Mouse (Mus musculus) heart, embryonic 14.5 days (tissue): ENCODE data around the gene Efna5. TPM values are rescaled to one million over a fixed set of nuclear protein-coding genes. Genes with fewer than 3 reads are reported as not detected.

ENCODE experiments used
- ATAC-seq: fragments of 200-750 bp; cut with Nextera tagmentation; 2 replicates; pipeline ENCODE4 v1.8.0; 2017; ENCODE audit warnings: low read depth, moderate TSS enrichment; ENCODE audit not compliant: insufficient number of reproducible peaks, insufficient read depth, low FRiP score
- H3K27ac ChIP-seq, 2 experiments: fragments of 200-500 bp in 1 of 2; fragments of 300-500 bp in 1 of 2; sonication (generic) in 1 of 2; replicated peaks in 1 of 2; 2 replicates each; pipeline ENCODE4 v1.5.1; 2012 to 2014; ENCODE audit warnings: low read depth in 2 of 2, low read length in 2 of 2, control low read depth in 1 of 2, mild to moderate bottlenecking in 1 of 2, mixed read lengths in 1 of 2; ENCODE audit not compliant: control insufficient read depth in 1 of 2, insufficient read depth in 1 of 2
- H3K27me3 ChIP-seq: fragments of 300-500 bp; sonication (generic); 2 replicates; pipeline ENCODE4 v1.6.1; 2014; ENCODE audit warnings: mild to moderate bottlenecking, low read length, control low read depth; ENCODE audit not compliant: control insufficient read depth, insufficient read depth
- H3K36me3 ChIP-seq: fragments of 300-500 bp; sonication (generic); 2 replicates; pipeline ENCODE4 v1.6.1; 2014; ENCODE audit warnings: mild to moderate bottlenecking, control low read depth, low read length, mixed read lengths; ENCODE audit not compliant: control insufficient read depth, insufficient read depth
- H3K4me1 ChIP-seq, 2 experiments: fragments of 200-500 bp in 1 of 2; fragments of 300-500 bp in 1 of 2; sonication (generic) in 1 of 2; 2 replicates each; pipeline ENCODE4 v1.6.1; 2012 to 2014; ENCODE audit warnings: low read length in 2 of 2, control low read depth in 1 of 2, mixed read lengths in 1 of 2; ENCODE audit not compliant: control insufficient read depth in 2 of 2, insufficient read depth in 2 of 2
- H3K4me2 ChIP-seq: fragments of 300-500 bp; sonication (generic); 2 replicates; pipeline ENCODE4 v1.6.1; 2014; ENCODE audit warnings: mild to moderate bottlenecking, low read length
- H3K4me3 ChIP-seq, 2 experiments: fragments of 200-500 bp in 1 of 2; fragments of 300-500 bp in 1 of 2; sonication (generic) in 1 of 2; 2 replicates each; pipeline ENCODE4 v1.5.1; 2012 to 2014; ENCODE audit warnings: low read length in 2 of 2, mild to moderate bottlenecking in 2 of 2, control low read depth in 1 of 2, low read depth in 1 of 2, moderate library complexity in 1 of 2; ENCODE audit not compliant: control insufficient read depth in 1 of 2, insufficient read depth in 1 of 2
- H3K9ac ChIP-seq: fragments of 300-500 bp; sonication (generic); 2 replicates; pipeline ENCODE4 v1.6.1; 2014; ENCODE audit warnings: mild to moderate bottlenecking, low read length
- H3K9me3 ChIP-seq: fragments of 300-500 bp; sonication (generic); 2 replicates; pipeline ENCODE4 v1.6.1; 2016; ENCODE audit warnings: low read length, control low read depth; ENCODE audit not compliant: control insufficient read depth
- WGBS: fragments of 180-500 bp; shearing (Covaris S2); extraction: QIAGEN DNeasy Blood & Tissue Kit; methylation state at CpG from one replicate; pipeline ENCODE4 v1.1.7; 2014; 5-methylcytosine and 5-hydroxymethylcytosine counted together
- polyA plus RNA-seq: library from polyadenylated mRNA; unstranded; fragments of >200 nt; fragmentation: Nextera tagmentation; extraction: Ambion mirVana; gene quantifications from 2 replicates; pipeline ENCODE4 v1.2.1, GENCODE M21; 2014

Gene Efna5
- polyA plus RNA-seq, 1 experiment from 2014 or later = 26.4 TPM

DNA sequence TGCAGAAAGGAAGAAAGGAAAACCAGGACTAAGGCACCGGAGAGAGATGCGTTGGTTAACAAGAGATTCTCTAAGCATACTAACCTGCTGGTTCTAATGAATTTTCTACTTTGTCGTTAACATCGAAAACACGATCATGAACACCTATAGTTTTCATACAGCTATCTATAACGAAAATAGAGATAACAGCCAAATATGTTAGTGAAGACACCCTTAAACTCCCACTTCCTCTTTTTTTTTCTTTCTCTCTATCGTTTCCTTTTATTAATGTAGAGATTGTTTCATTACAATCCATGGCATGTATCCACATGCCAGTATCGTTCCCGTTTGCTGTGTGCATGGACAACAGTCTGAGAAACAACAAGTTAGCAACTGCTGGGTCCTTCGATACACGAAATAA lies 267.9 kb downstream of the Efna5 start:
- Histone ChIP-seq H3K9ac (no peak overlapping the region), H3K27me3 (no peaks in the 10 kb centered on the region), H3K36me3 (0 out of 2 replicates have a peak, but pooled peaks cover 2% of the 10 kb centered on the region), H3K27ac (no peak overlapping the region), H3K4me2 (no peak overlapping the region), H3K9me3 (no peaks in the 10 kb centered on the region), H3K4me1 (peaks cover 3 to 21% of the 10 kb centered on the region in 2 experiments), H3K4me3 (no peak overlapping the region)
- no peak for ATAC-seq
- WGBS = 90% methylated on average over 11 of the region's 11 CpGs

DNA sequence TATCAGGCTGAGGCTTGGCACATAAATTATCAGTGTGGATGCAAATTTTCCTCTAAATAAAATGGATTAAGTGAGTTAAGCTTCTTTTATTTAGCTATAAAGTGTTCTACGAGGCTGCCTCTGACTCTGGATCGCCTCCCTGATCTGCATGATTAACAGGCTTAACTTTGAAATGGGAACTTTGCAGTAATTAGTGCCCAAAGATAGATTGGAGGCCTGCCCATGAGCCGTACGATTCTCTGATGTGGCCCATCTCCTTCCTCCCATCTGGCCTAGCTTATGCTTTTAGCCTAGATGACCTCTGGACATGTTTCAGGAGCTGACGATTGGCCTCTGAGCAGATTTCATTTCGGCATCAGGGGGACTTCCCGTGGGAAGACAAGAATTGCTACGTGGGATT lies 273.0 kb downstream of the Efna5 start:
- H3K36me3 ChIP-seq = 0 out of 2 replicates have a peak, but pooled peaks cover 2% of the 10 kb centered on the region
- no peak overlapping the region for H3K9ac ChIP-seq
- H3K4me2 ChIP-seq = no peak overlapping the region
- H3K27me3 ChIP-seq = no peaks in the 10 kb centered on the region
- H3K9me3 ChIP-seq = no peaks in the 10 kb centered on the region
- no peak overlapping the region for H3K27ac ChIP-seq
- no peak overlapping the region for H3K4me3 ChIP-seq
- no peaks in the 10 kb centered on the region for H3K4me1 ChIP-seq
- 81% methylated on average over 8 of the region's 8 CpGs for WGBS
- ATAC-seq = no peak

DNA sequence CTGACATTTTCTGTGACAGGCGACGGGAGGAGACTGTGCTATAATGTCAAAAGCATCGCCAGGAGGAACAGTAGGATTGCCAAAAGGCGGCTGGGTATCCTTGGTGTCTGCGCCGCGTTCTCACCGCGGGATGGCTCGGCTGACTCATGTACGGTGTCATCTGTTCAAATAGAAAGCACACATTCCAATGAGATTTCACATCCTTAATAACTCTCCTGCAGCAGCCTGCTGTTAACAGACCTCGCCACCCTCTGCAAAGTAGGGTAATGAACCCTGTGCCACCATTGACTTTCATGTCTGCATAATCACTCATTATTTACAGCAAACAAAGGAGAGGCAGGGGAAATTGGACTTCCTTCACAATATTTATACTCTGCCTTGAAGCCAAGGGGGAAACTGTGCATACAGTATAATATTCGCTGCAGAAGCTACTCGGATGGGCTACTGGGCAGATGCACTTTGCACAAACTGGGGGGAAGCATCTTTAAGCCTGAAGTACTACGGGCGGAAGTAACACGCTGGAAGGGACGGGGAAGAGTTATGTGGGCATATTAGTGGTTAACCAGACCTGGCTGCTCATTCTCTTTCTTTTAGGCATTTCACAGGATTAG lies 273.7 kb downstream of the Efna5 start:
- 86% methylated on average over 18 of the region's 18 CpGs for WGBS
- H3K9me3 ChIP-seq = no peaks in the 10 kb centered on the region
- ATAC-seq = no peak

DNA sequence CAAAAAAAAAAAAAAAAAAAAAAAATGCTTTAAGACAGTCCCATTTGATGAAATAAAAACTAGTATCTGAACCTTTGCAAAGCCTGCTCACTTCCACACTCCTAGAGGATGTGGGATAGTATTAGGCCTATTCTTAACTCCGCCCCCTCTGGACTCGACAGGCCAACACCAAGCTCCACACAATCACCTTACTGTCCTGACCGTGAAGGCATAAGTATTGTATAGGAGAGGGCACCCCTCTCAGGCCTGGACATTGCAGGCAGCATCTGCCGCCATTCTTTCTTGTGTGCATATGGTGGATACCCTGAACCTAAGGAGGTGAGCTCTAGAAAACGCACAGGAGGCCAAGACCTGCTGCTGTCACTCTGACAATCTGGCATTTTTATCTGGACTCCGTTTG lies 274.4 kb downstream of the Efna5 start:
- H3K9me3 ChIP-seq = no peaks in the 10 kb centered on the region
- no peak overlapping the region for H3K4me3 ChIP-seq
- H3K27ac ChIP-seq = no peak overlapping the region
- H3K4me1 ChIP-seq = no peaks in the 10 kb centered on the region
- H3K4me2 ChIP-seq = no peak overlapping the region
- WGBS = 86% methylated on average over 6 of the region's 6 CpGs
- no peaks in the 10 kb centered on the region for H3K27me3 ChIP-seq
- ATAC-seq = no peak
- H3K9ac ChIP-seq = no peak overlapping the region
- H3K36me3 ChIP-seq = no peaks in the 10 kb centered on the region

More for the DNA sequence above, 273.7 kb downstream of the Efna5 start:
- H3K27ac ChIP-seq = no peak overlapping the region
- H3K4me2 ChIP-seq = no peak overlapping the region
- no peaks in the 10 kb centered on the region for H3K27me3 ChIP-seq
- no peak overlapping the region for H3K4me3 ChIP-seq
- H3K4me1 ChIP-seq = no peaks in the 10 kb centered on the region
- no peak overlapping the region for H3K9ac ChIP-seq
- H3K36me3 ChIP-seq = no peaks in the 10 kb centered on the region

DNA sequence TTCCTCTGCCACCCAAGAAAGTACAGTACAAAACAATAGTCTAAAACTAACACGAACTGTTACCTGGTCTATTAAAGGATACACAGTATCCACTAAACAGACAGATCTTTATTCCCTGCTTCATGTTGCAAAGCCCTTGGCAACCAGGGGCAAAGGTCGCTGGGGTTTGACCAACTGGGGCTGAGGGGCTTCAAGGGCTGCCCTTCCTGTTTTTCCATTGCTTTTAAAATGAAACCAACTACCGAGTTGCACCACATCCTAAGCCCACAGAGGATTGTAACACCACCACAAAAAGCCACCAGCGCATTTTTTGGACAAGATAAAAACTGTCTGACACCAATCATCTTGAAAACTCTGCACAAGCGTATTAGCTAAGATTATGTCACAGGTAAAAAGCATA lies 276.8 kb downstream of the Efna5 start:
- 73% methylated on average over 5 of the region's 5 CpGs for WGBS
- Histone ChIP-seq H3K9ac (no peak overlapping the region), H3K27ac (no peak overlapping the region), H3K27me3 (no peaks in the 10 kb centered on the region), H3K4me1 (no peaks in the 10 kb centered on the region), H3K9me3 (no peaks in the 10 kb centered on the region), H3K36me3 (no peaks in the 10 kb centered on the region; the same call in 1 of the 2 replicates), H3K4me3 (no peak overlapping the region), H3K4me2 (no peak overlapping the region)
- ATAC-seq = no peak

DNA sequence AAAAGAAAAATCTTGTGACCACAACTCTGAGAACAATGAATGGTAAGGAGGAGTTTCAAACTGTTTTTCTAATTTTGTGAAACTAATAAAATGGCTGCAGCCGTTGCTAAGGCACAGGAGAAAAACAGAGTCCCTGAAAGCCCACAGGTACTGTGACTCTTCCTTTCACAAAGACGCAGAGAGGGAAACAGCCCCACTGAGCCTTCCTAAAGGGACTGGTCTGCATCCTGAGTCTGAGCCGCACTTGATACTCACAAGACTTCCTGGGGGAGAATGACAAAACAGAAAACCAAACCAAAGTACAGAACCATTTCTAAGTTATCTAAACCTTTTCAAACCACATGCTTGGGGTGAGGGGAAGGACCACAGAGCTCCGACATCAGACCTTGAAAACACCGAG lies 277.5 kb downstream of the Efna5 start:
- H3K4me1 ChIP-seq = no peaks in the 10 kb centered on the region
- H3K36me3 ChIP-seq = no peaks in the 10 kb centered on the region; the same call in 1 of the 2 replicates
- 65% methylated on average over 5 of the region's 5 CpGs for WGBS
- no peak overlapping the region for H3K4me3 ChIP-seq
- H3K27me3 ChIP-seq = no peaks in the 10 kb centered on the region
- H3K4me2 ChIP-seq = no peak overlapping the region
- no peaks in the 10 kb centered on the region for H3K9me3 ChIP-seq
- no peak overlapping the region for H3K9ac ChIP-seq
- no peak overlapping the region for H3K27ac ChIP-seq
- no peak for ATAC-seq

DNA sequence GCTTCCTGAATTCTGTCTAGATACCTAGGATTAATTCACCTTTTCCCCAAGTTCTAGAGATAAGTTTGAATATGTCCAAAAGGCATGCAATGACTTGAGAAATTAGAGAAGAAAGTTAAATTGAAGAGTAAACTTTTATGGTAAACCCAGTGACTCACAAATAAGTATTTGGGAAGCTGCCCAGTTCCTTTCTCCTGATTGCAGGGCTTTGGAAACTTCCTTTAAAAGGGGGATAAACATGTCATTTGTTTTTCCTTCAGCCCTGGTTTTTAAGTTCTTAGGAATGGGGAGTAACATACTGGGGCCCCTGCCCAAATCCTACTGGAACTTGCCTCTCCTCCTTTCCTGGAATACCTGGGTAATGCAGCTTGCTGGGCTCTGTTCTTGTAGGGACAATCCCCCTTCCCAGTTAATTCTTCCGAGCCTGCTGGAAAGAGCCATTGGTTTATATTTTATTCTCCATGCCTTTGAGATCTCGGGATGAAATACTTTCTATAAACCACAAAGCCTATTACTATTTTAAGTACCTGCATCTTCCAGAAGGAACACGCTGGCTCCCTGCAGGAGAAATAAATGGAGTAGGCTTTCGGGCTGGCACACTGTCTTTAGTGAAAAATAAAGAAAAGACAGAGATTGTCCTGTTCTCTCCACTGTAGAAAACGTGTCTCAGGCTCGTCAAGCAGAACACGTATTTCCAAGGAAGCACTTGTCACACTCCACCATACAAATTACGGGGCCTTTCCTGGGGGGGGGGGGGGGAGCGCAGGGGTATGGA lies 282.2 kb downstream of the Efna5 start:
- H3K27ac ChIP-seq = no peak overlapping the region
- no peak overlapping the region for H3K9ac ChIP-seq
- no peaks in the 10 kb centered on the region for H3K4me1 ChIP-seq
- 60% methylated on average over 9 of the region's 9 CpGs for WGBS
- no peaks in the 10 kb centered on the region for H3K9me3 ChIP-seq
- H3K36me3 ChIP-seq = no peaks in the 10 kb centered on the region; the same call in 1 of the 2 replicates
- no peaks in the 10 kb centered on the region for H3K27me3 ChIP-seq
- H3K4me2 ChIP-seq = no peak overlapping the region
- no peak overlapping the region for H3K4me3 ChIP-seq
- ATAC-seq = no peak
